Mouse (Mus musculus) neural tube, postnatal 0 days (tissue): ENCODE results near the gene Atg13. TPM values are rescaled to one million over a fixed set of nuclear protein-coding genes. Genes with fewer than 3 reads are reported as not detected.

Experiments used
- polyA plus RNA-seq: library from polyadenylated mRNA; unstranded; fragments of >200 nt; fragmentation: Nextera tagmentation; extraction: Ambion mirVana; gene quantifications from 2 replicates; pipeline ENCODE4 v1.2.1, GENCODE M21; 2015

Gene Atg13
- 21.9 and 23.8 TPM in 2 replicates for polyA plus RNA-seq

GRCm38 (mm10) chr2:91710272-91711234 lies at the start of gene Atg13, which contains the start of gene Harbi1:
TSS of gene Atg13 (minus strand) at chr2:91710576.
TSS of gene Harbi1 (plus strand) at chr2:91710852.

GRCm38 (mm10) chr2:91729971-91730821 lies 19.8 kb upstream of the Atg13 start, which contains the start of gene Ambra1:
TSS of gene Ambra1 (plus strand) at chr2:91730134.

GRCm38 (mm10) chr2:91649553-91650359 lies 60.6 kb downstream of the Atg13 start, which contains the start of the genes Zfp408 and Arhgap1:
TSS of gene Zfp408 (minus strand) at chr2:91649791.
TSS of gene Arhgap1 (plus strand) at chr2:91649860.

GRCm38 (mm10) chr2:91636229-91636628 lies 74.1 kb downstream of the Atg13 start, which contains the start of gene F2:
TSS of gene F2 (minus strand) at chr2:91636414.

Other genes starting within 250 kb of the Atg13 start
- gene Ckap5, start 183.8 kb downstream of the Atg13 start, polyA plus RNA-seq = 97.0 and 111 TPM in 2 replicates
- 0.22 and 0.34 TPM in 2 replicates for gene F2, start 74.2 kb downstream of the Atg13 start, polyA plus RNA-seq
- 8.5 and 9.6 TPM in 2 replicates for gene Zfp408, start 60.8 kb downstream of the Atg13 start, polyA plus RNA-seq
- 73.2 and 75.9 TPM in 2 replicates for gene Arhgap1, start 60.7 kb downstream of the Atg13 start, polyA plus RNA-seq
- 11.1 and 13.0 TPM in 2 replicates for gene Harbi1, start 276 bp upstream of the Atg13 start, polyA plus RNA-seq
- 12.0 and 15.6 TPM in 2 replicates for gene Ambra1, start 19.6 kb upstream of the Atg13 start, polyA plus RNA-seq
- gene Chrm4, start 216.7 kb upstream of the Atg13 start, polyA plus RNA-seq = 2.0 and 2.2 TPM in 2 replicates
- gene Mdk, start 221.7 kb upstream of the Atg13 start, polyA plus RNA-seq = 97.1 and 108 TPM in 2 replicates
- gene Gm9821, start 235.1 kb upstream of the Atg13 start, polyA plus RNA-seq = 0.27 and 0.28 TPM in 2 replicates